Mouse (Mus musculus) inflammation-experienced regulatory T-cells, adult 6 months (primary cell): Measurements from ENCODE around the gene Ccdc183. TPM values are rescaled to one million over a fixed set of nuclear protein-coding genes. Genes with fewer than 3 reads are reported as not detected.

Experiments used
- ATAC-seq: one replicate; pipeline ENCODE4 v1.8.0; 2017
- polyA plus RNA-seq, 3 experiments: library from polyadenylated mRNA; unstranded; fragments of 100-300 nt; shearing (Covaris generic); gene quantifications; one replicate each; pipeline ENCODE4 v1.2.1; 2017

Gene Ccdc183
- not detected for polyA plus RNA-seq

GRCm38 (mm10) chr2:25617578-25617977 lies at the start of gene Ccdc183:
Gene Ccdc183 (minus strand): TSS chr2:25617678.
- no peak for ATAC-seq

- ATAC-seq: peak; percentile 54
These were observed 49.0 kb upstream of the Ccdc183 start for GRCm38 (mm10) chr2:25666516-25666915.

- no peak for ATAC-seq
These were observed 46.6 kb upstream of the Ccdc183 start for GRCm38 (mm10) chr2:25664125-25664524.

GRCm38 (mm10) chr2:25663511-25663910 lies 46.0 kb upstream of the Ccdc183 start:
- peak; percentile 54 for ATAC-seq

GRCm38 (mm10) chr2:25661245-25661970 lies 43.9 kb upstream of the Ccdc183 start:
- no peak for ATAC-seq

- ATAC-seq: no peak
These were observed 42.8 kb upstream of the Ccdc183 start for GRCm38 (mm10) chr2:25660279-25660678.

GRCm38 (mm10) chr2:25657652-25658051 lies 40.2 kb upstream of the Ccdc183 start, which contains the start of gene Lcn5:
Gene Lcn5 (plus strand): TSS chr2:25657952.
- ATAC-seq: no peak

GRCm38 (mm10) chr2:25657246-25657645 lies 39.8 kb upstream of the Ccdc183 start:
- no peak for ATAC-seq

- no peak for ATAC-seq
These were observed 39.2 kb upstream of the Ccdc183 start for GRCm38 (mm10) chr2:25656691-25657090.

GRCm38 (mm10) chr2:25654502-25654901 lies 37.0 kb upstream of the Ccdc183 start:
- ATAC-seq: no peak

- ATAC-seq: no peak
These were observed 35.4 kb upstream of the Ccdc183 start, which contains the start of gene Lcn8 for GRCm38 (mm10) chr2:25652902-25653301. Gene Lcn8 (plus strand): TSS chr2:25653120.

- no peak for ATAC-seq
These were observed 22.4 kb upstream of the Ccdc183 start for GRCm38 (mm10) chr2:25639890-25640289.

GRCm38 (mm10) chr2:25634046-25634445 lies 16.6 kb upstream of the Ccdc183 start:
- ATAC-seq: no peak

- ATAC-seq: no peak
These were observed 16.1 kb upstream of the Ccdc183 start for GRCm38 (mm10) chr2:25633616-25634015.

- ATAC-seq: no peak
These were observed 11.3 kb upstream of the Ccdc183 start for GRCm38 (mm10) chr2:25628738-25629137.

GRCm38 (mm10) chr2:25627811-25628210 lies 10.3 kb upstream of the Ccdc183 start, which contains the start of gene Fcna:
Gene Fcna (minus strand): TSS chr2:25628030.
- ATAC-seq: no peak

- no peak for ATAC-seq
These were observed 8.5 kb upstream of the Ccdc183 start for GRCm38 (mm10) chr2:25625986-25626385.

- ATAC-seq: no peak
These were observed 4.0 kb upstream of the Ccdc183 start, which contains the start of gene Tmem141 for GRCm38 (mm10) chr2:25621229-25622200. Gene Tmem141 (minus strand): TSS chr2:25622005.

GRCm38 (mm10) chr2:25620852-25621228 lies 3.4 kb upstream of the Ccdc183 start:
- no peak for ATAC-seq

- peak; percentile 46 for ATAC-seq
These were observed 2.9 kb upstream of the Ccdc183 start for GRCm38 (mm10) chr2:25620386-25620785.

- ATAC-seq: no peak
These were observed 1.1 kb downstream of the Ccdc183 start for GRCm38 (mm10) chr2:25616398-25616797.

- no peak for ATAC-seq
These were observed 8.8 kb downstream of the Ccdc183 start for GRCm38 (mm10) chr2:25608671-25609070.
